Mouse (Mus musculus): ENCODE results near the gene Phyhd1. TPM values are rescaled to one million over a fixed set of nuclear protein-coding genes. Genes with fewer than 3 reads are reported as not detected.
A peak's percentile ranks its signal among the peaks of the same experiment; 100 is the strongest.

Phyhd1 gene
- total and polyA plus RNA-seq, 3 experiments, result 0.19 to 1.6 TPM; not detected in 1

DNA sequence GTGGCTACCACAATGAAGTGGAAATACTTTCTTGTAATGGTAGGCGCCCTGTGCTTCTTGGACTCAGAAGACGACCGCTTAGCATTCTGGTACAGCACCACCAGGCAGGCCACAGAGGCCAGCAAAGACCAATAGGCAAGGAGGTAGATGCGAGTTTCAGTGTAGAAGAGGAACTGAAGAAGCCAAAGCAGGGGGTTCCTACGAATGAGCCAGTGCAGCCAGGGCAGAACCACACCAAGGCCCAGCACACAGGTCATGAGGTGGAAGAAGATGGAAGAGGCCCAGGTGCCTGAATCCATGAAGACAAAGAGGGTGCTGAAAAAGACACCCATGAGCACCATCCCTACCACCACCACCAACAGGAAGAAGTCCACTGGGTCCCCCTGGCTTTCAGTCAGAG lies 19.0 kb downstream of the Phyhd1 start (continued):
- TF ChIP-seq KAT2A (conservative IDR thresholded peaks at IDR 0.05; ENCODE audit: low read depth, low read length) (no peak), ZNF384 (IDR thresholded peaks at IDR 0.05; ENCODE audit: low read depth, low read length) (no peak)

DNA sequence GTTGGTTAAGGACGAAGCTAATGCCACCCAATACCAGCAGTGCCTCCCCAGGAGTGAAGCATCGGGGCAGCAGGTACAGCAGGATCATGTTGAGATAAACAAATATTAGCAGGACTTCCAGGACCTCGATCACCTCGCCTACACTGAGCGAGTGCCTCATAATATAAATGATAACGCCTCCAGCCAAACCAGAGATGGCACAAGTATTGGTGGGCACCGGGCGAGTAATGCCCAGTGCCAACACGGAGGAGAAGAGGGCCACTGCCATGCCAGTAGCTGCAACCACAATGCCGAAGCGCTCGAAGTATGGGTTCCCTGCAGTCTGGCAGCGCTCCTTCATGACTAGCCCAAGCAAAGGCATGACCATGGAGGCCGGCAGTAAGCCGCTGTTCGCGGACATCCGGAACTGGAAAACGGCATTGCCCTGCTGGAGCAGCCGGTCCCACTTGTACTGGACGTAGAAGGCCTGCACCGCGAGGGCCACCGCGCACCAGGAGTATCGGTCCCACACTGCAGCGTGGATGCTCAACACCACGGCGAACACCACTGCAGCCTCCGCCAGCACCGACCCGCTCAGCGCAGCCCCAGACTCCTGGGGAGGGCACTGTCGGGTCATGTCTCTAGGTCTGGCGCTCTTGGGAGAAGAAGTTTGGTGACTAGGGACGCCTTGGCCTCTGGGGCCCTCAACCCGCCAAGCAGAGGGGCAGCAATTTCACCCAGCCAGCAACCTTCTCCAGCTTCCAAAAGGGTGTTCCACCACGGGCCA lies 19.6 kb downstream of the Phyhd1 start:
- Histone ChIP-seq H3K36me3 (ENCODE audit: control insufficient read depth in 1 of 2, insufficient read depth in 2 of 2, low read length in 2 of 2) (peaks cover 0 to 12% of the 10 kb centered on the region in 2 experiments; a peak in 3 of 4 replicates), H3K27ac (ENCODE audit: control insufficient read depth, low read depth, low read length) (peak overlapping the region; percentile 18; the same call in 1 of the 2 replicates)

DNA sequence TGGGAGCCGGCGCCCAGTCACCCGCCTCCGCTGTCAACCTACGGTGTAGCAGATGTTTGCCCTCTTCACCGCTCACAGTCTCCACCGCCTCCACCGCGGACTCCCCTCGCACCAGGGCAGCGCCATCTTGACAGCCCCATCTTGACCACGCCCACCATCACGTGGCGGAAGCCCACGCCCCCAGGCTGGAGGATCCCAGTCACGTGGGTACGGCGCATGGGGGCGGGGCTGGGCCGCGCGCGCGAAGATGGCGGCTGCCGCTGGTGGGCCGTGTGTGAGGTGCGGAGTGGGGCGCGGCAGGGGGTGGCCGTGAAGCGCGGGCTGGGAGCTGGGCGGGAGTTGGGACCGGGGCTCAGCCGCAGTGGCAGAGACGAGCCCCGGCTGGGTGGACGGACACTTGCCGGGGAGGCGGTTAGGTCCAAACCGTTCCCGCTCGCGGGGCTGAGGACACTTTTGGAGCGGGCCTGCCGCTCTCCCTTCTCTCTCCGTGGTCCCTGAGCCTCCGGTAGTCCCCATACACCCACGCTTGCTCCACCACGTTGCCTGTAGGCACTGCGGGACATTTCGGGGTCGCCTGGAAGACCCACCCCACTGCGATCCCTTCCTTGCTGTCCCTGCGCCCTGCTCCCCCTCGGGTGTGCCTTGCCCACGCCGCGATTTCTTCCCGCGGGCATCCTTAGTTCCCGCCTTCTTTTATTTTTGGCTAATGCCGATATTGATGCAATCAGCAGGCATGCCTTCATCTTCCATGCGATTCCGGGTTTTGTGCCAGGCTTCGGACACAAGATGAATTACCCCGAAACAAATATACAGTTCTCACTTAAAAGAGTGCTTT lies 20.4 kb downstream of the Phyhd1 start, which contains the start of the genes Dolk and Nup188:
Gene Dolk, minus strand, starts transcription at position 143 of the 835 bp plus-strand sequence.
Gene Nup188, plus strand, starts transcription at position 206 of the 835 bp plus-strand sequence.
- Histone ChIP-seq H3K4me1 (ENCODE audit: control insufficient read depth in 1 of 2, insufficient read depth in 2 of 2, low read length in 2 of 2) (peaks cover 0 to 14% of the 10 kb centered on the region in 2 experiments; a peak in 3 of 4 replicates), H3K9ac (ENCODE audit: control insufficient read depth, low read depth, low read length, poor library complexity, severe bottlenecking) (peak within 1 kb of the TSS; percentile 93), H3K27me3 (ENCODE audit: control insufficient read depth in 1 of 2, insufficient read depth in 2 of 2, low read length in 2 of 2) (no peaks in the 10 kb centered on the region), H3K79me2 (ENCODE audit: control insufficient read depth, insufficient read depth, low read length, poor library complexity) (peaks cover 48% of the 10 kb centered on the region), H3K9me3 (replicated peaks; ENCODE audit: insufficient read depth, low read length) (no peaks in the 10 kb centered on the region), H3K4me3 (ENCODE audit: control insufficient read depth in 1 of 2, insufficient read depth in 1 of 2, low read depth in 2 of 2, low read length in 2 of 2) (peak within 1 kb of the TSS; percentile 89 to 93), H3K27ac (ENCODE audit: control insufficient read depth, low read depth, low read length) (peak within 1 kb of the TSS; percentile 50), H3K36me3 (ENCODE audit: control insufficient read depth in 1 of 2, insufficient read depth in 2 of 2, low read length in 2 of 2) (peaks cover 0 to 12% of the 10 kb centered on the region in 2 experiments; a peak in 3 of 4 replicates)
- DNase-seq (ENCODE audit: low read depth, low spot score), result peak; percentile 96
- peak; percentile 90 for TF ChIP-seq NELFE (IDR thresholded peaks at IDR 0.05; ENCODE audit: low read depth, low read length)
- TF ChIP-seq ETS1 (IDR thresholded peaks at IDR 0.05; ENCODE audit: low read depth, low read length), result no peak
- TF ChIP-seq CHD1 (IDR thresholded peaks at IDR 0.05; ENCODE audit: low read depth, low read length), result no peak; the same call in none of the 2 replicates
- TF ChIP-seq ZC3H11A (IDR thresholded peaks at IDR 0.05; ENCODE audit: low read depth, low read length), result no peak
- peak; percentile 72; the same call in 1 of the 2 replicates for TF ChIP-seq UBTF (IDR thresholded peaks at IDR 0.05; ENCODE audit: borderline replicate concordance, insufficient read depth, low read depth, low read length)
- TF ChIP-seq TCF12 (IDR thresholded peaks at IDR 0.05; ENCODE audit: low read depth, low read length), result peak; percentile 86
- peak; percentile 85 for TF ChIP-seq TBP (IDR thresholded peaks at IDR 0.05; ENCODE audit: low read depth, low read length)
- peak; percentile 100 for TF ChIP-seq USF1 (IDR thresholded peaks at IDR 0.05; ENCODE audit: low read depth, low read length)
- TF ChIP-seq MYB (IDR thresholded peaks at IDR 0.05; ENCODE audit: low read depth, low read length), result no peak
- TF ChIP-seq USF2 (IDR thresholded peaks at IDR 0.05; ENCODE audit: borderline replicate concordance in 1 of 2, insufficient read depth in 1 of 2, low read depth in 1 of 2, low read length in 2 of 2), result peak; percentile 83 to 97
- no peak for TF ChIP-seq ZNF384 (IDR thresholded peaks at IDR 0.05; ENCODE audit: low read depth, low read length)
- TF ChIP-seq MAZ (IDR thresholded peaks at IDR 0.05; ENCODE audit: low read depth, low read length), result peak; percentile 61; the same call in 1 of the 2 replicates
- TF ChIP-seq TAL1 (IDR thresholded peaks at IDR 0.05; ENCODE audit: low read length), result no peak
- peak; percentile 83; the same call in 1 of the 2 replicates for TF ChIP-seq SIN3A (IDR thresholded peaks at IDR 0.05; ENCODE audit: low read length)
- TF ChIP-seq RCOR1 (IDR thresholded peaks at IDR 0.05; ENCODE audit: low read depth, low read length), result no peak
- TF ChIP-seq BHLHE40 (IDR thresholded peaks at IDR 0.05; ENCODE audit: borderline replicate concordance, low read depth, low read length), result no peak
- peak; percentile 93 for TF ChIP-seq MAX (IDR thresholded peaks at IDR 0.05; ENCODE audit: low read length)
- peak; percentile 85 for TF ChIP-seq HCFC1 (IDR thresholded peaks at IDR 0.05; ENCODE audit: low read depth, low read length)
- no peak; a peak in 1 of 6 replicates for TF ChIP-seq CTCF (IDR thresholded peaks at IDR 0.05 in 2 of 3, conservative IDR thresholded peaks at IDR 0.05 in 1 of 3; ENCODE audit: control insufficient read depth in 1 of 3, insufficient read depth in 1 of 3, low read depth in 2 of 3, low read length in 3 of 3, poor library complexity in 1 of 3, severe bottlenecking in 1 of 3)
- peak; percentile 64; the same call in 1 of the 2 replicates for TF ChIP-seq E2F4 (IDR thresholded peaks at IDR 0.05; ENCODE audit: borderline replicate concordance, low read depth, low read length)
- TF ChIP-seq MAFK (IDR thresholded peaks at IDR 0.05; ENCODE audit: borderline replicate concordance, low read depth, low read length), result no peak
- peak; percentile 78; the same call in 1 of the 2 replicates for TF ChIP-seq ZMIZ1 (IDR thresholded peaks at IDR 0.05; ENCODE audit: low read depth, low read length)
- peak; percentile 88 to 98 for TF ChIP-seq POLR2A (IDR thresholded peaks at IDR 0.05; ENCODE audit: control insufficient read depth in 1 of 2, insufficient read depth in 1 of 2, low read depth in 1 of 2, low read length in 2 of 2, poor library complexity in 1 of 2)

More for the DNA sequence above, 19.6 kb downstream of the Phyhd1 start:
- TF ChIP-seq CHD1 (IDR thresholded peaks at IDR 0.05; ENCODE audit: low read depth, low read length) (0 out of 2 replicates have a peak, but pooled peaks have one; percentile 13), CTCF (IDR thresholded peaks at IDR 0.05 in 2 of 3, conservative IDR thresholded peaks at IDR 0.05 in 1 of 3; ENCODE audit: control insufficient read depth in 1 of 3, insufficient read depth in 1 of 3, low read depth in 2 of 3, low read length in 3 of 3, poor library complexity in 1 of 3, severe bottlenecking in 1 of 3) (no peak)
- Histone ChIP-seq H3K79me2 (ENCODE audit: control insufficient read depth, insufficient read depth, low read length, poor library complexity) (peaks cover 47% of the 10 kb centered on the region), H3K4me1 (ENCODE audit: control insufficient read depth in 1 of 2, insufficient read depth in 2 of 2, low read length in 2 of 2) (peaks cover 0 to 14% of the 10 kb centered on the region in 2 experiments; a peak in 3 of 4 replicates), H3K9me3 (replicated peaks; ENCODE audit: insufficient read depth, low read length) (no peaks in the 10 kb centered on the region), H3K9ac (ENCODE audit: control insufficient read depth, low read depth, low read length, poor library complexity, severe bottlenecking) (peak overlapping the region; percentile 85), H3K27me3 (ENCODE audit: control insufficient read depth in 1 of 2, insufficient read depth in 2 of 2, low read length in 2 of 2) (no peaks in the 10 kb centered on the region), H3K4me3 (ENCODE audit: control insufficient read depth in 1 of 2, insufficient read depth in 1 of 2, low read depth in 2 of 2, low read length in 2 of 2) (peak overlapping the region; percentile 89 to 93)
- no peak for DNase-seq (ENCODE audit: low read depth, low spot score)

Data from MEL (cell line).